Comparison of ENCODE assay signal across 12 mouse cellular contexts in genomic region chr5:40735660-40736059, GRCm38 (mm10).
"Had no signal": no experiment of that assay in that cellular context is flagged by ENCODE, and none has a peak within 500 bp of the region (broad histone marks: within the 10 kb centered on the region; RNA-seq: fewer than 3 reads in every experiment).

No protein-coding gene starts in this region.

- DNase-seq: kidney, adult 2 months; kidney, postnatal 25 days; layer of hippocampus, adult 9-11 months; liver, embryonic 13.5 days; lung, adult 2 months; lung, postnatal 14 days; lung, postnatal 4 days; spleen, adult 18-20 months; thymus, adult 18-20 months; thymus, postnatal 36 days had no signal

- ATAC-seq: intestine, postnatal 0 days; midbrain, embryonic 15.5 days had no signal
